Mouse (Mus musculus) heart, adult 2 months (tissue): Measurements from ENCODE around the gene Acad12. TPM values are rescaled to one million over a fixed set of nuclear protein-coding genes. Genes with fewer than 3 reads are reported as not detected.

Experiments used
- DNase-seq, 2 experiments: peaks; one replicate each; pipeline ENCODE4 v3.0.0; 2021
- H3K27ac ChIP-seq: fragments of 200-600 bp; 2 replicates; pipeline ENCODE4 v1.8.1; 2022
- H3K27me3 ChIP-seq: fragments of 200-500 bp; 2 replicates; pipeline ENCODE4 v1.6.1; 2012; ENCODE audit warnings: mild to moderate bottlenecking, low read length, inconsistent platforms, mixed read lengths; ENCODE audit not compliant: control insufficient read depth, insufficient read depth
- H3K36me3 ChIP-seq: fragments of 200-500 bp; 2 replicates; pipeline ENCODE4 v1.6.1; 2012; ENCODE audit warnings: low read length, inconsistent platforms; ENCODE audit not compliant: control insufficient read depth, insufficient read depth
- H3K4me1 ChIP-seq: fragments of 200-500 bp; 2 replicates; pipeline ENCODE4 v1.6.1; 2011; ENCODE audit warnings: low read length; ENCODE audit not compliant: control insufficient read depth, insufficient read depth
- H3K4me3 ChIP-seq: fragments of 200-600 bp; 2 replicates; pipeline ENCODE4 v1.8.1; 2022
- H3K79me2 ChIP-seq: fragments of 200-500 bp; replicated peaks from 2 replicates; pipeline ENCODE4 v1.6.1; 2012; ENCODE audit warnings: mild to moderate bottlenecking, inconsistent platforms, low read length, moderate library complexity, mixed read lengths; ENCODE audit not compliant: control insufficient read depth, insufficient read depth
- H3K9ac ChIP-seq: fragments of 200-500 bp; 2 replicates; pipeline ENCODE4 v1.6.1; 2012; ENCODE audit warnings: low read depth, mild to moderate bottlenecking, control low read depth, inconsistent platforms, low read length, mixed read lengths
- CTCF ChIP-seq: fragments of 200-600 bp; IDR thresholded peaks from 2 replicates; pipeline ENCODE4 v1.8.1; 2022; ENCODE audit warnings: antibody characterized with exemption, mild to moderate bottlenecking, moderate library complexity
- EP300 ChIP-seq: fragments of 200-500 bp; IDR thresholded peaks from 2 replicates; pipeline ENCODE4 v1.6.1; 2011; ENCODE audit warnings: low read depth, low read length, control low read depth; ENCODE audit not compliant: insufficient read depth
- POLR2A ChIP-seq: fragments of 200-500 bp; IDR thresholded peaks from 2 replicates; pipeline ENCODE4 v1.6.1; 2011; ENCODE audit warnings: mild to moderate bottlenecking, low read depth, low read length, control low read depth; ENCODE audit not compliant: insufficient read depth
- WGBS: fragments of 180-500 bp; shearing (Covaris S2); methylation state at CpG from one replicate; pipeline ENCODE4 v1.1.7; 2018; 5-methylcytosine and 5-hydroxymethylcytosine counted together
- intact Hi-C: fragments of 180-260 bp; cut with DNase I; formaldehyde crosslinking; loops from one replicate; pipeline ENCODE4 v1.15.1; 2025
- polyA plus RNA-seq: library from polyadenylated mRNA; depleted of rRNA; stranded (reverse); fragments of >200 nt; gene quantifications from 2 replicates; pipeline ENCODE4 v1.2.3, GENCODE M21; 2012
- total RNA-seq, 2 experiments: library from RNA; stranded (reverse); gene quantifications; 2 replicates each; pipeline ENCODE4 v1.2.3; 2021

The Acad12 gene
- total and polyA plus RNA-seq, 3 experiments: 68.2 to 85.7 (median 80.2) TPM

GRCm38 (mm10) chr5:121596226-121596625 lies 22.5 kb downstream of the Acad12 start:
- no peak for DNase-seq
- no peak overlapping the region for H3K27ac ChIP-seq
- peaks cover 24% of the 10 kb centered on the region for H3K4me1 ChIP-seq
- H3K27me3 ChIP-seq: no peaks in the 10 kb centered on the region
- TF ChIP-seq CTCF: no peak
- no peak for TF ChIP-seq EP300
- TF ChIP-seq POLR2A: no peak
- 25% methylated on average over 6 of the region's 6 CpGs for WGBS
- no peaks in the 10 kb centered on the region for H3K36me3 ChIP-seq
- no peaks in the 10 kb centered on the region; the same call in 1 of the 2 replicates for H3K79me2 ChIP-seq
- H3K4me3 ChIP-seq: no peak overlapping the region
- intact Hi-C loops: no loop called here
- H3K9ac ChIP-seq: no peak overlapping the region

GRCm38 (mm10) chr5:121595758-121596157 lies 23.0 kb downstream of the Acad12 start:
- H3K4me3 ChIP-seq: no peak overlapping the region
- peaks cover 27% of the 10 kb centered on the region for H3K4me1 ChIP-seq
- no peak overlapping the region for H3K9ac ChIP-seq
- no peak overlapping the region for H3K27ac ChIP-seq
- no peak for TF ChIP-seq CTCF
- TF ChIP-seq EP300: no peak
- no peak for TF ChIP-seq POLR2A
- H3K27me3 ChIP-seq: no peaks in the 10 kb centered on the region
- intact Hi-C loops: no loop called here
- no peaks in the 10 kb centered on the region; the same call in 1 of the 2 replicates for H3K79me2 ChIP-seq
- no peak for DNase-seq
- no peaks in the 10 kb centered on the region for H3K36me3 ChIP-seq
- WGBS: 59% methylated on average over 6 of the region's 6 CpGs

DNA sequence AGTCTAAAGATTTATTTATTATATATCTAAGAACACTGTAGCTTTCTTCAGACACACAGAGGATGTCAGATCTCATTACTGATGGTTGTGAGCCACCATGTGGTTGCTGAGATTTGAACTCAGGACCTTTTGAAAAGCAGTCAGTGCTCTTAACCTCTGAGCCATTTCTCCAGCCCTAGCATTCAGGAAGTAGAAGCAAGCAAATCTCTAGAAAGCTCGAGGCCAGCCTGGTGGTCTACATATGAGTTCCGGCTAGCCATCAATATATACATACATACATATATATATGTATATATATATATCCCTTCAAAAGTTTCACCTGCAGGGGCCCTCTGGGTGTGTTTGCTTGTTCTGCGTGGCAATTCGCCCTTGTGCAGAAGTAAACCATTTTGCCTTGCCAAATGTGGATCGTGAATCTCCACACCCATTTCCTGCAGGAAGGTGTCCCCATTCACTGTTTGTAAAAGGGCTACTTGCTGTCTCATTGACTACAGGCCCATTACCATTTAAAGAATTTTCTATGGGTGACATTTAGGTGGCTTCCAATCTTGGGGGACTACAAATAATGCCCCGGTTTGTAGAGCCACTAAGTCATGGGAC lies 23.9 kb downstream of the Acad12 start:
- 58% methylated on average over 6 of the region's 6 CpGs for WGBS
- DNase-seq: no peak
- H3K27ac ChIP-seq: peak overlapping the region; percentile 91
- TF ChIP-seq EP300: no peak
- no peak for TF ChIP-seq POLR2A
- TF ChIP-seq CTCF: no peak
- intact Hi-C loops: no loop called here
- no peak overlapping the region for H3K9ac ChIP-seq
- no peaks in the 10 kb centered on the region for H3K27me3 ChIP-seq
- H3K79me2 ChIP-seq: no peaks in the 10 kb centered on the region; the same call in 1 of the 2 replicates
- no peaks in the 10 kb centered on the region for H3K36me3 ChIP-seq
- H3K4me3 ChIP-seq: no peak overlapping the region
- H3K4me1 ChIP-seq: peaks cover 29% of the 10 kb centered on the region

GRCm38 (mm10) chr5:121593451-121594401 lies 25.0 kb downstream of the Acad12 start, which contains the start of gene Aldh2:
Gene Aldh2 (minus strand): TSS chr5:121593824.
- Histone ChIP-seq H3K27me3 (no peaks in the 10 kb centered on the region), H3K36me3 (no peaks in the 10 kb centered on the region), H3K4me1 (peaks cover 29% of the 10 kb centered on the region), H3K79me2 (no peaks in the 10 kb centered on the region; the same call in 1 of the 2 replicates), H3K4me3 (peak within 1 kb of the TSS; percentile 74), H3K9ac (peak within 1 kb of the TSS; percentile 93), H3K27ac (peak within 1 kb of the TSS; percentile 91)
- WGBS: 4% methylated on average over 47 of the region's 47 CpGs
- intact Hi-C loops: no loop called here
- peak; percentile 93 to 94 for DNase-seq
- peak; percentile 39 for TF ChIP-seq CTCF
- TF ChIP-seq POLR2A: peak; percentile 98
- peak; percentile 85 for TF ChIP-seq EP300

DNA sequence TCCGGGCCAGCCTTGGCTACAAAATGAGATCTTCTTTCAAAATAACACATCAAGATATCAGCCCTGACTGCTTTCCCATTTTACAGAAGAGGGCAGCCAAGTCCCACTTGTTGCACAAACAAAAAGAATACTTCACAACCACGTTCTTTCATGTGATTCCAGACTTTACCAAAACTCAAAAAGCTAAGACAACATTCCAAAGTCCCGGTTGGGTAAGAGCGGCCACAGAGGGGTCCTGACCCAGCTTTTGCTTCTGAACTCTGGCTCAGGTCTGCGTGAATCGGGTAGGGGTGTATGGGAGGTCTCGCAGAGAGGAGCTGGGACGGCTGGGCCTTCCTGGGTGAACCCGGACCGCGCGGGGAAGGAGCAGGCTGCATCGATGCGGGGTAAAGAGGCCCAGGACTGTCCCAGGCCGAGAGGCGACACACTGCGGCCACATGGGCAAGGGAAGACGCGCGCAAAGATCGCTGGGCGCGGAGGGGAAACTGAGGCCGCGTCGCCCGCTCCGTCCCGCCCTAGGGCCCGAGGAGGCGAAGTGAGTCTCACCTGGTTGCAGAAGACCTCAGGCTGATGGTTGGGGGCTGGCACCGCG lies 25.8 kb downstream of the Acad12 start:
- intact Hi-C loops: no loop called here
- 8% methylated on average over 33 of the region's 33 CpGs for WGBS
- Histone ChIP-seq H3K27ac (peak overlapping the region; percentile 91), H3K27me3 (no peaks in the 10 kb centered on the region), H3K9ac (peak overlapping the region; percentile 93), H3K4me3 (peak overlapping the region; percentile 74), H3K36me3 (no peaks in the 10 kb centered on the region), H3K79me2 (peaks cover 3% of the 10 kb centered on the region), H3K4me1 (peaks cover 29% of the 10 kb centered on the region)
- TF ChIP-seq CTCF (no peak), EP300 (no peak), POLR2A (no peak)
- no peak for DNase-seq
